Mouse (Mus musculus): ENCODE results near the gene Cfdp1. TPM values are rescaled to one million over a fixed set of nuclear protein-coding genes. Genes with fewer than 3 reads are reported as not detected.
"Not testable (repeated sequence)": the region's sequence is repeated elsewhere in the genome, so short reads cannot be mapped to it uniquely, and the experiment has no call there.

Gene Cfdp1
- polyA plus RNA-seq, 1 experiment from 2014 or later = 177 TPM

DNA sequence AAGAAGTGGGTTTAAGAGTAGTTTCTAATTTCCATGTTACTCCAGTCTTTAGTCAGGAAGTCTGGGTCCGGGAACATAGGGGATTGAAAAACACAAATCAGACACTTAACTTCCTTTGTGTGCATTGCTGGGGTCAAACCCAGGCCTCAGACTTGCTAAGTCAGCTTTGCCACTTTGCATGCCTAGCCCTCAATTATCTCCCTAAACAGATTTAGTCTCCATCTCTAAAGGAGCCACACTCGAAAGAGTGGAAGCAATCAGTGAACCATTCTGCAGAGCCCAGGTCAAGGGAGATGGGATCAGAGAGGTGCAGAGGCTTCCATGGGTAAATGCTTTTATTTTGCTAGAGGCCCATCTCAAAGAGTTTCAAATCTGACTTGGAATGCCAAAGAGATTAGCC, 14.6 kb upstream of the Cfdp1 start:
- Histone ChIP-seq H3K9me3 (ENCODE audit: control insufficient read depth, low read length) (no peaks in the 10 kb centered on the region), H3K27me3 (ENCODE audit: control insufficient read depth, insufficient read depth, low read length) (no peaks in the 10 kb centered on the region), H3K36me3 (ENCODE audit: control insufficient read depth, insufficient read depth, low read length) (no peaks in the 10 kb centered on the region), H3K4me2 (ENCODE audit: low read depth, low read length) (no peak overlapping the region), H3K4me3 (ENCODE audit: low read depth, low read length) (no peak overlapping the region), H3K9ac (replicated peaks; ENCODE audit: low read depth, low read length) (no peak overlapping the region), H3K27ac (ENCODE audit: low read depth, low read length) (no peak overlapping the region), H3K4me1 (ENCODE audit: control insufficient read depth, insufficient read depth, low read length) (no peaks in the 10 kb centered on the region)
- WGBS = 52% methylated on average over 2 of the region's 2 CpGs
- ATAC-seq (ENCODE audit: low read depth) = no peak

DNA sequence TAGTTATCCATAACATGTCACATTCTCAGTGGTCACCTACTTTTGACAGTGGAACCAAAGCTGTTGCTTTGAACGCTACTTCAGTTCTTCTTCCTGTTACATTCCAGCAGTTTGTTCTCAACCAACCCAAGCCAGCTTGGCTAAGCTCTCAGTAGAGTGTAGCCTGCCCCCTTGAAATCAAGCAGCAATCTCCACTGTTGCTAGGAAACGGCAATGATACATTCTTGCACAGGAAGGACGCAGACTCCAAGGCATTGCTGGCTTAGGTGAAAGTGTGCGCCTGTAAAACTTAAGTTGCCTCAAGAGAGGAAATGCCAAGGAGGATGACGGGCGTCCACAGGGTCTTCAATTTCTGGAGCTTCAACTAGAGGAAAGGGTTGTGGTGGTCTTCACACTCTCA, 11.8 kb upstream of the Cfdp1 start:
- Histone ChIP-seq H3K9ac (replicated peaks; ENCODE audit: low read depth, low read length) (no peak overlapping the region), H3K4me1 (ENCODE audit: control insufficient read depth, insufficient read depth, low read length) (no peaks in the 10 kb centered on the region), H3K27me3 (ENCODE audit: control insufficient read depth, insufficient read depth, low read length) (no peaks in the 10 kb centered on the region), H3K27ac (ENCODE audit: low read depth, low read length) (no peak overlapping the region), H3K4me2 (ENCODE audit: low read depth, low read length) (no peak overlapping the region), H3K36me3 (ENCODE audit: control insufficient read depth, insufficient read depth, low read length) (no peaks in the 10 kb centered on the region), H3K9me3 (ENCODE audit: control insufficient read depth, low read length) (no peaks in the 10 kb centered on the region), H3K4me3 (ENCODE audit: low read depth, low read length) (no peak overlapping the region)
- no peak for ATAC-seq (ENCODE audit: low read depth)
- 91% methylated on average over 6 of the region's 6 CpGs for WGBS

DNA sequence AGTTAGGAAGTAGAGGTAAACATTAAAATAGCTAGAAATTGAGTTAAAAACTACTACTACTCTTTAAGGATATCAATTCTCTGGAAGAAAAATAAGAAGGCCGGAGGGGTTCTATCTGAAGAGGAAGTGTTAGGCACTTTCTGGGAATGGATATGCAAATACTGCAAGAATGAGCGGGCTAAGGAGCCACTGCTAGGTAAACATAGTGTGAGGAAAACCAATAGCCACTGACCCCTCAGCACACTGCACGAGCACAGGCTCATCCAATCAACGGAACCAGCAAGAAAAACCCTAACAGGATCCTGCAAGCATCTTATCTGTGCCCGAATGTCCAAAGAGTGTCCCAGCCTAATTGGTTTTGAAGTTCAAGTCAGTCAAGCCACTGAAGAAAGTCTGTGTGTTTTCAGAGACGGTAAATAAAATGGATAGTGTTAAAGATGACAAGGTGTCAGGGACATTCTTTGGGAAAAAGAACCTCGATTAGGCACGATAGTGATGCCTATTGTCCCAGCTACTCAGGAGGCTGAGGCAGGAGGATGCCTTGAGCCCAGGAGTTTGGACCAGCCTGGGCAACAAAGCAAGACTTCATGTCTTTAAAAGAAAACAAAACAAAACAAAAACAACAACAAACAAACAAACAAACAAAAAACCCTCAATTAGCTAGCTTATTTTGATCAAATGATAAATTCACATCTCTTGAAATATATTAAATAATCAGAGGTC, 11.2 kb upstream of the Cfdp1 start:
- Histone ChIP-seq H3K27me3 (ENCODE audit: control insufficient read depth, insufficient read depth, low read length) (no peaks in the 10 kb centered on the region), H3K9me3 (ENCODE audit: control insufficient read depth, low read length) (no peaks in the 10 kb centered on the region), H3K9ac (replicated peaks; ENCODE audit: low read depth, low read length) (no peak overlapping the region), H3K27ac (ENCODE audit: low read depth, low read length) (no peak overlapping the region), H3K36me3 (ENCODE audit: control insufficient read depth, insufficient read depth, low read length) (no peaks in the 10 kb centered on the region), H3K4me2 (ENCODE audit: low read depth, low read length) (no peak overlapping the region), H3K4me3 (ENCODE audit: low read depth, low read length) (no peak overlapping the region), H3K4me1 (ENCODE audit: control insufficient read depth, insufficient read depth, low read length) (no peaks in the 10 kb centered on the region)
- no peak for ATAC-seq (ENCODE audit: low read depth)
- WGBS = 95% methylated on average over 8 of the region's 8 CpGs

DNA sequence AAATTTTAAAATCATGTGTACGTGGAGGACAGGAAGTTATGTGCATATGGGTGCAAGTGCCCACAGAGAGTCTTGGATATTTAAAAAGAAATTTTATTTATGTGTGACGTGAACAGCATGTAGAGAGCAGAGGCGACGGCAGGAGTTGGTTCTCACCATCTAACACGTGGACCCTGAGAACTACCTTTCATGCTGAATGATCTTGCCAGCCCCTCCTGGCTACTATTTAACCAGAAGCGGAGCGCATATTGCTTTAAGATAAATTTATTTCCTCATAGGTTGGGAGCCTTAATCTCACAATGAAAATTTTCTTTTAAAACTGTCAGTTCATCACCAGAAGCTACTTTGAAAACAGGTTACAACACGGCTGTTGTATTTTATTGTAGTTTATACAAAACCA, 10.6 kb upstream of the Cfdp1 start:
- Histone ChIP-seq H3K27me3 (ENCODE audit: control insufficient read depth, insufficient read depth, low read length) (no peaks in the 10 kb centered on the region), H3K4me3 (ENCODE audit: low read depth, low read length) (no peak overlapping the region), H3K4me1 (ENCODE audit: control insufficient read depth, insufficient read depth, low read length) (no peaks in the 10 kb centered on the region), H3K27ac (ENCODE audit: low read depth, low read length) (no peak overlapping the region), H3K9ac (replicated peaks; ENCODE audit: low read depth, low read length) (no peak overlapping the region), H3K9me3 (ENCODE audit: control insufficient read depth, low read length) (no peaks in the 10 kb centered on the region), H3K36me3 (ENCODE audit: control insufficient read depth, insufficient read depth, low read length) (no peaks in the 10 kb centered on the region), H3K4me2 (ENCODE audit: low read depth, low read length) (no peak overlapping the region)
- ATAC-seq (ENCODE audit: low read depth) = no peak
- WGBS = 93% methylated on average over 8 of the region's 8 CpGs

DNA sequence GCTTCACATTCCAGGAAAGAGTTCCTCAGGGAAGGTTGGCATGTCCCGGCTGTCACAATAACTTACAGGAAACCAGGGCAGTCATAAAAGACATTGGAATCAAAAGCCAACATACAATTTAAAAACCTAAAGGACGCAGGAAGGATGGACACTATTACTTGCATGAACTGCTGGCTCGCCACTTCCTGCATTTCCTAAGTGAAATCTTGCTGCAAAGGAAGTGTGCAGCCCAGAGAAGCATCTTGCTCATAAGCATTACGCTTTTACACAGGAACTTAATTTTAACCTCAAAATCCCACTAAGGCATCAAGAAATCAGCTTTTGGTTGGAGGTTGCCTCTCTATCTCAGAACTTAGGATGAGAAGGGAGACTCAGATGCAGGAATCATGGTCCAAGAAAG, 9.2 kb upstream of the Cfdp1 start:
- H3K27me3 ChIP-seq (ENCODE audit: control insufficient read depth, insufficient read depth, low read length) = no peaks in the 10 kb centered on the region
- H3K27ac ChIP-seq (ENCODE audit: low read depth, low read length) = no peak overlapping the region
- H3K36me3 ChIP-seq (ENCODE audit: control insufficient read depth, insufficient read depth, low read length) = no peaks in the 10 kb centered on the region
- 84% methylated on average over 4 of the region's 4 CpGs for WGBS
- no peaks in the 10 kb centered on the region for H3K4me1 ChIP-seq (ENCODE audit: control insufficient read depth, insufficient read depth, low read length)
- no peaks in the 10 kb centered on the region for H3K9me3 ChIP-seq (ENCODE audit: control insufficient read depth, low read length)
- no peak overlapping the region for H3K4me2 ChIP-seq (ENCODE audit: low read depth, low read length)
- H3K9ac ChIP-seq (replicated peaks; ENCODE audit: low read depth, low read length) = no peak overlapping the region
- H3K4me3 ChIP-seq (ENCODE audit: low read depth, low read length) = no peak overlapping the region
- no peak for ATAC-seq (ENCODE audit: low read depth)

DNA sequence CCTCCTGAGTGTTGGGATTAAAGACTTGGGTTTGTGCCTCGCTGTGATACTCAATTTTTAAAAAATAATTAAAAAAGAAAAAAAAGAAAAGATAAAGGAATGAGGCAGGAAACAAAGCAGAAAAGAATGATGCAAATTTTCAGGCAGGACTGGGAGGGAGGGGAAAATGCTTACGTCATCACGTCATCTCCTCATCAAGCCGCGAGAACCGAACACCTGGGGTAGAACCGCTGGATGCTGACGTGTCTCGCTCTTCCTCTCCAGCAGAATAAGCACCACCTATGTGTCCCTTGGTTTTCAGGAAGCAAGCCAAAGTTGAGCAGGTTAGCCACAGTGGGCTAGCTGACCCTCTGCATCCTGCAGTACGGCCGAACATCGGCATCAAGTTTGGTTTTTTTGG, 1.9 kb upstream of the Cfdp1 start:
- no peak for ATAC-seq (ENCODE audit: low read depth)
- H3K4me3 ChIP-seq (ENCODE audit: low read depth, low read length) = no peak overlapping the region
- H3K36me3 ChIP-seq (ENCODE audit: control insufficient read depth, insufficient read depth, low read length) = no peaks in the 10 kb centered on the region
- no peak overlapping the region for H3K27ac ChIP-seq (ENCODE audit: low read depth, low read length)
- H3K27me3 ChIP-seq (ENCODE audit: control insufficient read depth, insufficient read depth, low read length) = no peaks in the 10 kb centered on the region
- WGBS = 86% methylated on average over 12 of the region's 12 CpGs
- no peak overlapping the region for H3K4me2 ChIP-seq (ENCODE audit: low read depth, low read length)
- peaks cover 3% of the 10 kb centered on the region; the same call in 1 of the 2 replicates for H3K4me1 ChIP-seq (ENCODE audit: control insufficient read depth, insufficient read depth, low read length)
- no peak overlapping the region for H3K9ac ChIP-seq (replicated peaks; ENCODE audit: low read depth, low read length)
- no peaks in the 10 kb centered on the region for H3K9me3 ChIP-seq (ENCODE audit: control insufficient read depth, low read length)

DNA sequence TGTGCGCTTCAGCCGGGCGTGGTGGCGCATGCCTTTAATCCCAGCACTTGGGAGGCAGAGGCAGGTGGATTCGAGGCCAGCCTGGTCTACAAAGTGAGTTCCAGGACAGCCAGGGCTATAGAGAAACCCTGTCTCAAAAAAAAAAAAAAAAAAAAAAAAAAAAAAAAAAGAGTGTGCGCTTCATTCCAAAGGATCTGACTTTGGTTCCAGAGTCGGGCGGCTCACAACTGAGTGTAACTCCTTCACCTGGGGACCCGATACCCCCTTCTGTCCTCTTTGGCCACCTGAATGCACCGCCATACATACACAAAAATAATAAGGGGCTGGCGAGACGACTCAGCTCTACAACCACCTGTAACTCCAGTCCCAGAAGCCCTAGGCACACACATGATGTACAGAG, 872 bp downstream of the Cfdp1 start:
- Histone ChIP-seq H3K4me3 (ENCODE audit: low read depth, low read length) (peak overlapping the region; percentile 67), H3K4me2 (ENCODE audit: low read depth, low read length) (peak overlapping the region; percentile 84), H3K9ac (replicated peaks; ENCODE audit: low read depth, low read length) (peak overlapping the region; percentile 74)
- H3K36me3 ChIP-seq (ENCODE audit: control insufficient read depth, insufficient read depth, low read length); H3K27me3 ChIP-seq (ENCODE audit: control insufficient read depth, insufficient read depth, low read length); H3K27ac ChIP-seq (ENCODE audit: low read depth, low read length); ATAC-seq (ENCODE audit: low read depth); H3K9me3 ChIP-seq (ENCODE audit: control insufficient read depth, low read length); H3K4me1 ChIP-seq (ENCODE audit: control insufficient read depth, insufficient read depth, low read length): not testable (repeated sequence)
- WGBS = 64% methylated on average over 12 of the region's 12 CpGs

DNA sequence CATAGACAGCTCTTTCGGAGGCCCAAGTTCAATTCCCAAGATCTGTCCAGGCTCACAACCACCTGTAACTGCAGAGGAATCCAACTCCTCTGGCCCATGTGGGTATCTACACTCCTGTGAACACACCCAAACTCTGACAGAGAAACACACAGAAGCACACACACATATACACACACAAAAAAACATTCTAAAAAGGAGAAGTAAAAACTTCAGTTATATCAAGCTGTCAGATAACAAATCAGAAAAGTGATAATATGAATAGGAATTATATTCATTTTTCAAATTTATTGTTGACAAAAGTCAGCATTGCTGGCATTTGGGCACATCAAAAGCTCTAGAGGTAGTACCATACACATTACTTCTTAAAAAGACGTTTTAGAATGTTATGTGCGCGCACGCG, 7.3 kb downstream of the Cfdp1 start:
- Histone ChIP-seq H3K36me3 (ENCODE audit: control insufficient read depth, insufficient read depth, low read length) (peaks cover 6% of the 10 kb centered on the region; the same call in 1 of the 2 replicates), H3K27me3 (ENCODE audit: control insufficient read depth, insufficient read depth, low read length) (no peaks in the 10 kb centered on the region), H3K9ac (replicated peaks; ENCODE audit: low read depth, low read length) (no peak overlapping the region), H3K4me2 (ENCODE audit: low read depth, low read length) (no peak overlapping the region), H3K27ac (ENCODE audit: low read depth, low read length) (no peak overlapping the region), H3K9me3 (ENCODE audit: control insufficient read depth, low read length) (no peaks in the 10 kb centered on the region), H3K4me3 (ENCODE audit: low read depth, low read length) (no peak overlapping the region), H3K4me1 (ENCODE audit: control insufficient read depth, insufficient read depth, low read length) (no peaks in the 10 kb centered on the region)
- 94% methylated on average over 6 of the region's 6 CpGs for WGBS
- no peak for ATAC-seq (ENCODE audit: low read depth)

DNA sequence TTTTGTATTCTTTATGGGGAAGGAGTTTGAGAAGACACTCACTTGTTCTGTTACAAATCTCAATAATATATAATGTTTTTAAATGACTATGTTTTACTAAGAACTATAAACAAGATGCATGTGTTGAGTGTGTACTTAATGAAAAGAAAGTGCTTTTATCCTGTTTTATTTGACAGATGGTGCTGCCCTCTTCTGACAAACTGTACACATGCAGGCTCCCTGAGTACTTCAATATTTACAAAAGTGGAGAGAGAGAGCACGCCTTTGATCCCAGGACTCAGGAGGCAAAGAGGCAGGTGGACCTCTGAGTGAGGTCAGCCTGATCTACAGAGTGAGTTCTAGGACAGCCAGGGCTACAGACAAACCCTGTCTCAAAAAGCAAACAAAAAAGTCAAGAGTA, 18.6 kb downstream of the Cfdp1 start:
- 68% methylated on average over 1 of the region's 1 CpGs for WGBS
- H3K27ac ChIP-seq (ENCODE audit: low read depth, low read length) = no peak overlapping the region
- H3K9ac ChIP-seq (replicated peaks; ENCODE audit: low read depth, low read length) = no peak overlapping the region
- H3K27me3 ChIP-seq (ENCODE audit: control insufficient read depth, insufficient read depth, low read length) = no peaks in the 10 kb centered on the region
- H3K4me2 ChIP-seq (ENCODE audit: low read depth, low read length) = no peak overlapping the region
- no peaks in the 10 kb centered on the region for H3K9me3 ChIP-seq (ENCODE audit: control insufficient read depth, low read length)
- no peaks in the 10 kb centered on the region for H3K4me1 ChIP-seq (ENCODE audit: control insufficient read depth, insufficient read depth, low read length)
- no peak for ATAC-seq (ENCODE audit: low read depth)
- H3K4me3 ChIP-seq (ENCODE audit: low read depth, low read length) = no peak overlapping the region
- peaks cover 20% of the 10 kb centered on the region for H3K36me3 ChIP-seq (ENCODE audit: control insufficient read depth, insufficient read depth, low read length)

Data from neural tube, embryonic 14.5 days (tissue).